Mouse (Mus musculus) brown adipose tissue, adult 24 weeks (tissue): ENCODE results near the gene Il10ra. TPM values are rescaled to one million over a fixed set of nuclear protein-coding genes. Genes with fewer than 3 reads are reported as not detected.
A peak's percentile ranks its signal among the peaks of the same experiment; 100 is the strongest.

Experiments
- H3K27ac ChIP-seq: fragments of 200-500 bp; replicated peaks from 2 replicates; pipeline ENCODE4 v1.5.1; 2012; ENCODE audit warnings: low read depth, mild to moderate bottlenecking, low read length
- H3K4me1 ChIP-seq: fragments of 200-500 bp; 2 replicates; pipeline ENCODE4 v1.6.1; 2012; ENCODE audit warnings: low read length, mixed read lengths; ENCODE audit not compliant: control insufficient read depth, insufficient read depth, insufficient read length
- H3K4me3 ChIP-seq: fragments of 200-500 bp; 2 replicates; pipeline ENCODE4 v1.5.1; 2012; ENCODE audit warnings: low read depth, mild to moderate bottlenecking, low read length, moderate library complexity; ENCODE audit not compliant: insufficient read depth
- polyA plus RNA-seq: library from polyadenylated mRNA; stranded (reverse); fragments of >200 nt; gene quantifications from 2 replicates; pipeline ENCODE4 v1.2.4, GENCODE M21; 2012; ENCODE audit not compliant: missing spikeins, insufficient read depth, insufficient read length

Il10ra gene
- polyA plus RNA-seq, 1 experiment, result 1.8 TPM

- Histone ChIP-seq H3K4me1 (peaks cover 3% of the 10 kb centered on the region; the same call in 1 of the 2 replicates), H3K27ac (peak overlapping the region; percentile 83), H3K4me3 (no peak overlapping the region)
These were observed 21.4 kb downstream of the Il10ra start for GRCm38 (mm10) chr9:45247536-45247935.

GRCm38 (mm10) chr9:45246060-45246459 lies 22.9 kb downstream of the Il10ra start:
- peak overlapping the region; percentile 90 for H3K27ac ChIP-seq
- peaks cover 3% of the 10 kb centered on the region; the same call in 1 of the 2 replicates for H3K4me1 ChIP-seq
- H3K4me3 ChIP-seq, result no peak overlapping the region

- H3K4me3 ChIP-seq, result no peak overlapping the region
- H3K27ac ChIP-seq, result peak overlapping the region; percentile 90
- peaks cover 3% of the 10 kb centered on the region; the same call in 1 of the 2 replicates for H3K4me1 ChIP-seq
These were observed 23.5 kb downstream of the Il10ra start for GRCm38 (mm10) chr9:45245432-45245831.

- no peak overlapping the region for H3K4me3 ChIP-seq
- no peaks in the 10 kb centered on the region for H3K4me1 ChIP-seq
- H3K27ac ChIP-seq, result peak overlapping the region; percentile 81
These were observed 27.6 kb downstream of the Il10ra start for GRCm38 (mm10) chr9:45241397-45241796.

GRCm38 (mm10) chr9:45236744-45237143 lies 32.2 kb downstream of the Il10ra start:
- H3K4me3 ChIP-seq, result no peak overlapping the region
- no peaks in the 10 kb centered on the region for H3K4me1 ChIP-seq
- no peak overlapping the region for H3K27ac ChIP-seq

- Histone ChIP-seq H3K4me3 (no peak overlapping the region), H3K4me1 (no peaks in the 10 kb centered on the region), H3K27ac (peak overlapping the region; percentile 49; the same call in 1 of the 2 replicates)
These were observed 33.2 kb downstream of the Il10ra start for GRCm38 (mm10) chr9:45235668-45236227.

- Histone ChIP-seq H3K4me3 (no peak overlapping the region), H3K4me1 (no peaks in the 10 kb centered on the region), H3K27ac (no peak overlapping the region)
These were observed 39.6 kb downstream of the Il10ra start for GRCm38 (mm10) chr9:45229359-45229758.

- Histone ChIP-seq H3K4me3 (no peak overlapping the region), H3K27ac (no peak overlapping the region), H3K4me1 (no peaks in the 10 kb centered on the region)
These were observed 47.4 kb downstream of the Il10ra start for GRCm38 (mm10) chr9:45221567-45221966.

- no peak overlapping the region for H3K4me3 ChIP-seq
- H3K27ac ChIP-seq, result no peak overlapping the region
These were observed 49.3 kb downstream of the Il10ra start for GRCm38 (mm10) chr9:45219644-45220043.

GRCm38 (mm10) chr9:45215526-45216179 lies 53.3 kb downstream of the Il10ra start:
- H3K4me1 ChIP-seq, result no peaks in the 10 kb centered on the region
- no peak overlapping the region for H3K4me3 ChIP-seq
- H3K27ac ChIP-seq, result no peak overlapping the region

More at GRCm38 (mm10) chr9:45219644-45220043, 49.3 kb downstream of the Il10ra start:
- no peaks in the 10 kb centered on the region for H3K4me1 ChIP-seq

- no peaks in the 10 kb centered on the region for H3K4me1 ChIP-seq
- no peak overlapping the region for H3K27ac ChIP-seq
- H3K4me3 ChIP-seq, result no peak overlapping the region
These were observed 56.9 kb downstream of the Il10ra start for GRCm38 (mm10) chr9:45212001-45212400.

- Histone ChIP-seq H3K27ac (no peak overlapping the region), H3K4me1 (no peaks in the 10 kb centered on the region), H3K4me3 (no peak overlapping the region)
These were observed 61.8 kb downstream of the Il10ra start for GRCm38 (mm10) chr9:45207015-45207743.

GRCm38 (mm10) chr9:45206121-45206520 lies 62.8 kb downstream of the Il10ra start:
- H3K27ac ChIP-seq, result no peak overlapping the region
- H3K4me3 ChIP-seq, result no peak overlapping the region

GRCm38 (mm10) chr9:45205143-45205542 lies 63.8 kb downstream of the Il10ra start:
- Histone ChIP-seq H3K4me3 (no peak overlapping the region), H3K27ac (no peak overlapping the region), H3K4me1 (peaks cover 3% of the 10 kb centered on the region)

More at GRCm38 (mm10) chr9:45206121-45206520, 62.8 kb downstream of the Il10ra start:
- H3K4me1 ChIP-seq, result no peaks in the 10 kb centered on the region
